Mouse (Mus musculus) heart, embryonic 12.5 days (tissue): ENCODE data around the gene Bnipl. TPM values are rescaled to one million over a fixed set of nuclear protein-coding genes. Genes with fewer than 3 reads are reported as not detected.

Experiments used
- ATAC-seq: fragments of 200-750 bp; cut with Nextera tagmentation; 2 replicates; pipeline ENCODE4 v1.8.0; 2017; ENCODE audit warnings: moderate TSS enrichment, moderate library complexity; ENCODE audit not compliant: insufficient number of reproducible peaks, low FRiP score
- H3K27ac ChIP-seq: fragments of 300-500 bp; sonication (generic); 2 replicates; pipeline ENCODE4 v1.5.1; 2016; ENCODE audit warnings: mild to moderate bottlenecking, moderate library complexity; ENCODE audit not compliant: poor library complexity, severe bottlenecking
- H3K27me3 ChIP-seq: fragments of 300-500 bp; sonication (generic); replicated peaks from 2 replicates; pipeline ENCODE4 v1.6.1; 2016; ENCODE audit warnings: mild to moderate bottlenecking, moderate library complexity
- H3K36me3 ChIP-seq: fragments of 300-500 bp; sonication (generic); 2 replicates; pipeline ENCODE4 v1.6.1; 2016; ENCODE audit warnings: mild to moderate bottlenecking, moderate library complexity
- H3K4me1 ChIP-seq: fragments of 300-500 bp; sonication (generic); replicated peaks from 2 replicates; pipeline ENCODE4 v1.6.1; 2016; ENCODE audit warnings: mild to moderate bottlenecking
- H3K4me2 ChIP-seq: fragments of 300-500 bp; sonication (generic); 2 replicates; pipeline ENCODE4 v1.6.1; 2016; ENCODE audit warnings: mild to moderate bottlenecking, moderate library complexity
- H3K4me3 ChIP-seq: fragments of 300-500 bp; sonication (generic); 2 replicates; pipeline ENCODE4 v1.5.1; 2016; ENCODE audit warnings: mild to moderate bottlenecking
- H3K9ac ChIP-seq: fragments of 300-500 bp; sonication (generic); 2 replicates; pipeline ENCODE4 v1.6.1; 2016; ENCODE audit warnings: mild to moderate bottlenecking, moderate library complexity
- H3K9me3 ChIP-seq: fragments of 300-500 bp; sonication (generic); replicated peaks from 2 replicates; pipeline ENCODE4 v1.6.1; 2016; ENCODE audit warnings: mild to moderate bottlenecking, moderate library complexity
- WGBS: fragments of 180-500 bp; shearing (Covaris S2); methylation state at CpG from one replicate; pipeline ENCODE4 v1.1.7; 2016; 5-methylcytosine and 5-hydroxymethylcytosine counted together
- polyA plus RNA-seq: library from polyadenylated mRNA; unstranded; fragments of >200 nt; fragmentation: Nextera tagmentation; extraction: Ambion mirVana; gene quantifications from 2 replicates; pipeline ENCODE4 v1.2.1, GENCODE M21; 2016

The Bnipl gene
- polyA plus RNA-seq, 1 experiment from 2014 or later: not detected

DNA sequence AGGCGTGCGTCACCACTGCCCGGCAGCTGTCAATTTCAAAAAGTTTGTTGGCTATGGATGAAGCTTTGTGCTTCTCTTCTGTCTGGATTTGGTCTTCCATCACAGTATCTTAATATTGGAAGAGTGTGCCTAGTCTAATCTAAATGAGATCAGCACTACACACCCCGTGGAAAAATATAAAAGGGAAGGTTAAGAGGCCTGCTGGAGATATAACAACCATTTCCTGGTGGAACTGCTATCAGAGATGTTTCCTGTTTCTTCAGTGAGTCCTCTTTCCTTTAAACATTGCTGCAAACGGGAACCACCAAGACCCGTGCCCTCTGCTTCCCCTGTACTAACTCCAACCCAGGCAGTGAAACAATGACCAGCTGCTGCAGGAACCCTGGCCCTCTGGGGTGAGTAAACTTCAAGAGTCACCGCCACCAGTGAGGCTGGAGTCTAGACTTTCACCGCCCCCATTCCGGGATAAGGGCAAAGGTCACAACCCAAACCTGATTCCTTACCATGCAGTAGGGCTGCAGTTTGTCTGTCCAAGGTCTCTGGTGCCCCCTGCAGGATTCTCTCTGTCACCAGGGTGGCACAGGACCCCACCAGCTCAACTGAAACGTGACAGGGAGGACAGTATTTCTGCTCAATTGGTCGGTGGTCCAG is 12.2 kb upstream of the Bnipl start:
- Histone ChIP-seq H3K4me2 (no peak overlapping the region), H3K27me3 (no peaks in the 10 kb centered on the region), H3K9ac (no peak overlapping the region), H3K4me1 (peaks cover 8% of the 10 kb centered on the region; the same call in 1 of the 2 replicates), H3K9me3 (peaks cover 4% of the 10 kb centered on the region; the same call in 1 of the 2 replicates), H3K27ac (no peak overlapping the region), H3K36me3 (peaks cover 82% of the 10 kb centered on the region), H3K4me3 (no peak overlapping the region)
- 46% methylated on average over 11 of the region's 11 CpGs for WGBS
- ATAC-seq: 0 out of 2 replicates have a peak, but pooled peaks have one; percentile 36

- Histone ChIP-seq H3K36me3 (peaks cover 81% of the 10 kb centered on the region), H3K27me3 (no peaks in the 10 kb centered on the region), H3K9ac (no peak overlapping the region), H3K4me2 (no peak overlapping the region), H3K27ac (no peak overlapping the region), H3K4me1 (peaks cover 8% of the 10 kb centered on the region; the same call in 1 of the 2 replicates), H3K9me3 (peaks cover 2% of the 10 kb centered on the region; the same call in 1 of the 2 replicates), H3K4me3 (no peak overlapping the region)
- no peak for ATAC-seq
- 88% methylated on average over 4 of the region's 4 CpGs for WGBS
Observed at GRCm38 (mm10) chr3:95261975-95262374, 11.0 kb upstream of the Bnipl start.

DNA sequence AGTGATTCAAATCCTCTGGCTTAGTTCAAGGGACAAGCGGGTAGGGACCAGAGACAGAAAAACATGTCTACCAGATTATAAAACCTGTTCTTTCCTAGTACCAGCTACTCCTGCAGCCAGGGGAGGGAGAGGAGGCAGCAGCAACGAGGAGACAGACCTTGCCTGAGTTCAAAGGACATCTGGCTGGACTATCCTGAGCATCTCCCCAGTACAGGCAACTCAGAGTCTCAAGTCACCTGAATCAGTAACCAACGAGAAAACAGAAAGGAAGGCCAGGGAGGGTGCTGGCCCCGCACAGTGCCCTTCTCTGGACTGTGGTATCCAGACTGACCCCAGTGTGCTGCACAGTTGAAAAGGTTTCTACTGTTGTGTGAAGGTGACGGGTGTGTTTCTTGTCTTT is 5.9 kb upstream of the Bnipl start:
- Histone ChIP-seq H3K36me3 (peaks cover 92% of the 10 kb centered on the region), H3K4me2 (no peak overlapping the region), H3K9ac (no peak overlapping the region), H3K4me1 (no peaks in the 10 kb centered on the region), H3K4me3 (no peak overlapping the region), H3K9me3 (no peaks in the 10 kb centered on the region), H3K27ac (no peak overlapping the region), H3K27me3 (no peaks in the 10 kb centered on the region)
- no peak for ATAC-seq
- 80% methylated on average over 5 of the region's 5 CpGs for WGBS

GRCm38 (mm10) chr3:95250361-95250760 is 632 bp downstream of the Bnipl start:
- 73% methylated on average over 5 of the region's 5 CpGs for WGBS
- Histone ChIP-seq H3K9ac (no peak overlapping the region), H3K27me3 (no peaks in the 10 kb centered on the region), H3K4me2 (no peak overlapping the region), H3K36me3 (peaks cover 44% of the 10 kb centered on the region), H3K4me3 (no peak overlapping the region), H3K4me1 (no peaks in the 10 kb centered on the region; the same call in 1 of the 2 replicates), H3K27ac (no peak overlapping the region), H3K9me3 (0 out of 2 replicates have a peak, but pooled peaks cover 2% of the 10 kb centered on the region)
- ATAC-seq: no peak

DNA sequence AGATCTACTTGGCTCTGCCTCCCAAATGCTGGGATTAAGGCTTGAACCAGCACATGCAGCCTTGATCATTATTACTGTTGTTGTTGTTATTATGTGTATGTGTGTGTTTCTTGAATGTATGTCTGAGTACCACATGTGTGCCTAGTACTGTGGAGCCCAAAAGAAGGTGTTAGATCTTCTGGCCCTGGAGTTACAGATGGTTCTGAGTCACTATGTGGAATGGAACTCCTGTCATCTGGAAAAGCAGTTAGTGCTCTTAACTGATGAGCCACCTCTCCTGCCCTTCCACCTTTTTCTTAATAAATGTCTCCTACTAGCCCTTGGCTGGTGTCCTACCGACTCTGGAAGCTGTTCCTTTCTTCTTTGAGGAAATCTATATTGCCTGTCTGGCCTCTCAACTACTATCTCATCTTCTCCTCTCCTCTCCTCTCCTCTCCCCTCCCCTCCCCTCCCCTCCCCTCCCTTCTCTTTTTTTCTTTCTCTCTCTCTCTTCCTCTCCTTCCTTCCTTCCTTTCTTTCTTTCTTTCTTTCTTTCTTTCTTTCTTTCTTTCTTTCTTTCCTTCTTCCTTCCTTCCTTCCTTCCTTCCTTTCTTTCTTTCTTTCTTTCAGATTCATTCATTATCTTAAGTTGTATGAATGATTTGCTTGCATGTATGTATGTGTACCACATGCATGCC is 3.2 kb downstream of the Bnipl start:
- no peaks in the 10 kb centered on the region; the same call in 1 of the 2 replicates for H3K4me1 ChIP-seq
- 0 out of 2 replicates have a peak, but pooled peaks cover 3% of the 10 kb centered on the region for H3K9me3 ChIP-seq
- H3K9ac ChIP-seq: no peak overlapping the region
- no peak overlapping the region for H3K4me2 ChIP-seq
- no peak for ATAC-seq
- H3K4me3 ChIP-seq: no peak overlapping the region
- WGBS: 57% methylated on average over 1 of the region's 1 CpGs
- H3K27ac ChIP-seq: no peak overlapping the region
- H3K27me3 ChIP-seq: no peaks in the 10 kb centered on the region
- peaks cover 23% of the 10 kb centered on the region for H3K36me3 ChIP-seq

- Histone ChIP-seq H3K9me3 (0 out of 2 replicates have a peak, but pooled peaks cover 3% of the 10 kb centered on the region), H3K4me2 (no peak overlapping the region), H3K4me1 (no peaks in the 10 kb centered on the region; the same call in 1 of the 2 replicates), H3K4me3 (no peak overlapping the region), H3K27ac (no peak overlapping the region), H3K9ac (no peak overlapping the region), H3K36me3 (peaks cover 16% of the 10 kb centered on the region), H3K27me3 (no peaks in the 10 kb centered on the region)
- 77% methylated on average over 5 of the region's 5 CpGs for WGBS
- ATAC-seq: no peak
Observed at GRCm38 (mm10) chr3:95246465-95247231, 4.3 kb downstream of the Bnipl start.

DNA sequence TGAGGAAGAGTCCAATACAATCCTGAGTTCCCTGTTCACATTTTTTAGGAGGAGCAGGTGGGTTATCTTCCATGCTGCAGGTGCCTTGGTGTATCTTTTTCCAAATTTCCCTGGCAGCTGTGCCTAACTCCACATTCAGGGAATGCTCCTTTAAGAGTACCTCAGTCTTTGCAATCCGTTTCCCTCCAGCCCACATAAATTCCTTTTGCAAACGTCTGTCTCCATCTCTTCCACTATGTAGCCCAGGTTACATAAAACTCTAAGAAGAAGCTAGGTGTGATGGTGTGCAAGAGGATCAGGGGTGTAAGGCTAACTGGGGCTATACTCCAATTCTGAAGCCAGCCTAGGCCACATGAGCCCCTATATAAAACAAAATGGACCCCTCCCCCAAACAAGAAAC is 7.9 kb downstream of the Bnipl start:
- no peak overlapping the region for H3K4me3 ChIP-seq
- ATAC-seq: no peak
- no peak overlapping the region for H3K4me2 ChIP-seq
- H3K27ac ChIP-seq: no peak overlapping the region
- H3K27me3 ChIP-seq: no peaks in the 10 kb centered on the region
- H3K4me1 ChIP-seq: peaks cover 5% of the 10 kb centered on the region
- H3K9ac ChIP-seq: no peak overlapping the region
- 0 out of 2 replicates have a peak, but pooled peaks cover 6% of the 10 kb centered on the region for H3K9me3 ChIP-seq
- WGBS: 75% methylated on average over 2 of the region's 2 CpGs
- peaks cover 17% of the 10 kb centered on the region for H3K36me3 ChIP-seq

DNA sequence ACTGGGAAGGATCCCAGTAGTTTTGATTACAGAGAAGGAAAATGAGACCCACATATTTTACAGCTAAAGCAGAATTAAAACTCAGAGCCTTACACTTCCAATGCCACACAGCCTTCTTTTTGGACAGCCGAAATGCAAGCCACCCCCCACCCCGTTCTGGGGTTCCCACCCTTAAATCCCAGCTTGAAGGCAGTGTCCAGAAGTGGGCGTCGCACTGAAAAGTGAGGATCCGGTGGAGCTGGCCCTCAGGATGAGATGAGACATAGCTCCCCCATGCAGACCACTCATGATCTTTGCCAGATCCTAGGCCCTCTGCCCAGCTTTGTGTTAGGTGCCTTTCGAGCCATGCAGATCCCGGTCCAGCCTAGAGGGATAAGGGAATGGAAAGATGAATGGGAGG is 9.5 kb downstream of the Bnipl start, which contains the start of gene Gm128:
Gm128 (minus strand) TSS at position 101 of the 400 bp plus-strand sequence.
- H3K27me3 ChIP-seq: no peaks in the 10 kb centered on the region
- peaks cover 10% of the 10 kb centered on the region for H3K4me1 ChIP-seq
- no peak within 1 kb of the TSS for H3K27ac ChIP-seq
- WGBS: 72% methylated on average over 7 of the region's 7 CpGs
- no peak for ATAC-seq
- H3K9me3 ChIP-seq: 0 out of 2 replicates have a peak, but pooled peaks cover 9% of the 10 kb centered on the region
- H3K9ac ChIP-seq: peak within 1 kb of the TSS; percentile 26
- H3K4me3 ChIP-seq: 0 out of 2 replicates have a peak within 1 kb of the TSS, but pooled peaks have one; percentile 0
- H3K36me3 ChIP-seq: peaks cover 26% of the 10 kb centered on the region
- H3K4me2 ChIP-seq: peak within 1 kb of the TSS; percentile 34

DNA sequence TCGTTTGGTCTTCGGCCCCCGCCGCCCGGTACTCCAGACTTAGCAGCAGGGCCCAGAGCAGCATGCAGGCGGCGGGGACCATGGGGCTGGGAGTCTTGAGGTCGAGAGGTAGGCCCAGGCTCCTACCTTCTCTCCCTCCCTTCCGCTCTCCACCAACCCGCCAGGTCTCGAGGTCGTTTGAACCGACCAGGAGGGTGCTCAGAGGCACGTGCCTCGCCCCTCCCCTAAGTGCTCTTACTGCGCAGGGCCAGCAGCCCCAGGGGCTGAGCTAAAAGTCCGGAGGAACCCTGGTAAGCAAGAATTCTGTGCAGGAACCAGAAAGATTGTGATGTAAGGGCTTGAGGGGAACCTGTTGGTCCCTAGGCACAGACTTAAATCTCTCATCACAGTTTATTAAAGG is 10.1 kb downstream of the Bnipl start:
- H3K27ac ChIP-seq: no peak overlapping the region
- H3K36me3 ChIP-seq: peaks cover 32% of the 10 kb centered on the region
- H3K27me3 ChIP-seq: no peaks in the 10 kb centered on the region
- peak overlapping the region; percentile 34 for H3K4me2 ChIP-seq
- ATAC-seq: 0 out of 2 replicates have a peak, but pooled peaks have one; percentile 13
- H3K9me3 ChIP-seq: 0 out of 2 replicates have a peak, but pooled peaks cover 9% of the 10 kb centered on the region
- peaks cover 10% of the 10 kb centered on the region for H3K4me1 ChIP-seq
- 26% methylated on average over 17 of the region's 17 CpGs for WGBS
- 0 out of 2 replicates have a peak overlapping the region, but pooled peaks have one; percentile 0 for H3K4me3 ChIP-seq
- peak overlapping the region; percentile 26 for H3K9ac ChIP-seq

- Histone ChIP-seq H3K27me3 (no peaks in the 10 kb centered on the region), H3K9me3 (0 out of 2 replicates have a peak, but pooled peaks cover 6% of the 10 kb centered on the region), H3K9ac (no peak overlapping the region), H3K27ac (no peak overlapping the region), H3K4me2 (no peak overlapping the region), H3K4me3 (no peak overlapping the region), H3K4me1 (peaks cover 10% of the 10 kb centered on the region), H3K36me3 (peaks cover 35% of the 10 kb centered on the region)
- 84% methylated on average over 12 of the region's 12 CpGs for WGBS
- ATAC-seq: no peak
Observed at GRCm38 (mm10) chr3:95239971-95240370, 11.0 kb downstream of the Bnipl start.
